Mouse (Mus musculus) bone marrow, adult 2 months (tissue): Measurements from ENCODE around the gene Foxi1.

Experiments used
- CTCF ChIP-seq: fragments of 200-500 bp; IDR thresholded peaks from 2 replicates; pipeline ENCODE4 v1.5.1; 2011; ENCODE audit warnings: low read length, control low read depth; ENCODE audit not compliant: control insufficient read depth, insufficient read depth
- POLR2A ChIP-seq: fragments of 200-500 bp; IDR thresholded peaks from 2 replicates; pipeline ENCODE4 v1.6.1; 2011; ENCODE audit warnings: low read depth, mild to moderate bottlenecking, control low read depth, low read length, borderline replicate concordance; ENCODE audit not compliant: control insufficient read depth

DNA sequence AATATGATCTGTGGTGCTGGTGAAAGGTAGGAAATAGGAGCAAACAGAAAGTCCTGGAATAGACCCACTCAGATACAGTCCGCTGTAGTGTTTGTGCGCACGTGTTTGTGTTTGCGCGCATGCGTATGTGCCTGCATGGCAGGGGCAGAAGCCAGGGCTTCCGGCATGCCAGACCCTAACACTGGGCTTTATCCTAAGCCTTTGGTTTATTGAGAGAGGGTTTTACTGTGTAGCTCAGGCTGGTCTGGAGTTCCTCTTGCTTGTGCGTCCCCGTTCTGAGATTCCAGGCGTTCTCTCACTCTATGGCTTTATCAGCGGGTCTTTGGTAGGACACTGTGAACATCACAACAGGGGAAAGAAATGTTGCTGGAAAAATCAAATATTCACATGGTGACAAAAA, 42.6 kb downstream of the Foxi1 start:
- no peak for TF ChIP-seq CTCF
- no peak for TF ChIP-seq POLR2A
